Mouse (Mus musculus): ENCODE data around the gene Rhog. TPM values are rescaled to one million over a fixed set of nuclear protein-coding genes. Genes with fewer than 3 reads are reported as not detected.

Rhog gene
- polyA plus RNA-seq (2011; ENCODE audit: insufficient read length, low read depth, missing spikeins): 63.8 and 66.2 TPM in 2 replicates

DNA sequence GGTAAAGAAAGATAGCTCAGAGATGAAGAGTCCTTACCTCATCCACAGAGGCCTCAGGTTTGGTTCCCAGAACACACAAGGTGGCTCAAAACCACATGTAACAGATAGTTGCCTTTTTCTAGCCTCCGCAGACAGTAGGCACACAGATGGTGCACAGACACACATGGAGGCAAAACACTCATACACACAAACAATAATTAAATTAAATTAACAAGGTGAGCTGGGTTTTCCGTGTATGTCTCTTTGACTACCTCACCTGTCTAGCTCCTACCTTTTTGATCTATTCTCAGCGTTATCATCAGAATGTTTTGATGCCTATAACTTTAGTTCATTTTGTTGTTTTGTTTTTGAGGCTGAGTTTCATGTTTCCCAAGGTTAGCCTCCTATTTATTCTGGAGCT, at the start of gene Rhog:
Rhog (minus strand) TSS at position 101 of the 400 bp plus-strand sequence.
- Histone ChIP-seq H3K4me1 (ENCODE audit: control insufficient read depth, insufficient read depth, low read length) (no peaks in the 10 kb centered on the region; the same call in 1 of the 2 replicates), H3K27ac (ENCODE audit: insufficient read depth, low read length) (no peak within 1 kb of the TSS), H3K4me3 (ENCODE audit: insufficient read depth, low read length) (no peak within 1 kb of the TSS)
- TF ChIP-seq CTCF (IDR thresholded peaks at IDR 0.05; ENCODE audit: borderline replicate concordance, insufficient read depth, low read length) (no peak), POLR2A (IDR thresholded peaks at IDR 0.05; ENCODE audit: low read depth, low read length) (no peak)

- no peak for TF ChIP-seq CTCF (IDR thresholded peaks at IDR 0.05; ENCODE audit: borderline replicate concordance, insufficient read depth, low read length)
- no peak for TF ChIP-seq POLR2A (IDR thresholded peaks at IDR 0.05; ENCODE audit: low read depth, low read length)
- H3K27ac ChIP-seq (ENCODE audit: insufficient read depth, low read length): no peak overlapping the region
- H3K4me1 ChIP-seq (ENCODE audit: control insufficient read depth, insufficient read depth, low read length): no peaks in the 10 kb centered on the region
- H3K4me3 ChIP-seq (ENCODE audit: insufficient read depth, low read length): no peak overlapping the region
Measured at GRCm38 (mm10) chr7:102305596-102305995, 49.7 kb upstream of the Rhog start.

- Histone ChIP-seq H3K4me3 (ENCODE audit: insufficient read depth, low read length) (no peak overlapping the region), H3K27ac (ENCODE audit: insufficient read depth, low read length) (no peak overlapping the region), H3K4me1 (ENCODE audit: control insufficient read depth, insufficient read depth, low read length) (no peaks in the 10 kb centered on the region)
- no peak for TF ChIP-seq CTCF (IDR thresholded peaks at IDR 0.05; ENCODE audit: borderline replicate concordance, insufficient read depth, low read length)
- TF ChIP-seq POLR2A (IDR thresholded peaks at IDR 0.05; ENCODE audit: low read depth, low read length): no peak
Measured at GRCm38 (mm10) chr7:102302471-102302870, 46.6 kb upstream of the Rhog start.

GRCm38 (mm10) chr7:102300761-102301160, 44.9 kb upstream of the Rhog start:
- Histone ChIP-seq H3K4me1 (ENCODE audit: control insufficient read depth, insufficient read depth, low read length) (no peaks in the 10 kb centered on the region), H3K27ac (ENCODE audit: insufficient read depth, low read length) (no peak overlapping the region), H3K4me3 (ENCODE audit: insufficient read depth, low read length) (no peak overlapping the region)
- TF ChIP-seq CTCF (IDR thresholded peaks at IDR 0.05; ENCODE audit: borderline replicate concordance, insufficient read depth, low read length) (no peak), POLR2A (IDR thresholded peaks at IDR 0.05; ENCODE audit: low read depth, low read length) (no peak)

DNA sequence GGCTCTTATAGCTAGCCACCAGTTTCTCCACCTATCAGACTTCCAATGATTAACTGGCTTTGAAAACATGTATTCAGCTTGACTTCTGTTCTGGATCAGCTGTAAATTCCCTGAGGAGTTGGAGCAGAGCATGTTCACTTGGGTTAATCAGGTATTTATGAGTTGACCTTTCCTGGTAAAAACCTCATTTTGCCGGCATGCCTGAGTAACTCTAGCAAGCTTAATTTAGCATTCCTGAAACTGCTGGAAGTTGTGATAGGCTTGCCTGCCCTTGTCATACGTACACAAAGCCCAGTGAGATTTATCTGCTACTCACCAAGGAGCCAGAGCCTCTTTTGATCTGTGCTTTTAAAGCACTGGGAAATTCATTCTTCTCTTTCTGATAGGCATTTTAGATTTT, 37.4 kb upstream of the Rhog start:
- Histone ChIP-seq H3K4me3 (ENCODE audit: insufficient read depth, low read length) (no peak overlapping the region), H3K27ac (ENCODE audit: insufficient read depth, low read length) (no peak overlapping the region), H3K4me1 (ENCODE audit: control insufficient read depth, insufficient read depth, low read length) (peaks cover 4% of the 10 kb centered on the region; the same call in 1 of the 2 replicates)
- TF ChIP-seq CTCF (IDR thresholded peaks at IDR 0.05; ENCODE audit: borderline replicate concordance, insufficient read depth, low read length) (no peak), POLR2A (IDR thresholded peaks at IDR 0.05; ENCODE audit: low read depth, low read length) (no peak)

GRCm38 (mm10) chr7:102292228-102292627, 36.4 kb upstream of the Rhog start:
- no peak for TF ChIP-seq CTCF (IDR thresholded peaks at IDR 0.05; ENCODE audit: borderline replicate concordance, insufficient read depth, low read length)
- no peak for TF ChIP-seq POLR2A (IDR thresholded peaks at IDR 0.05; ENCODE audit: low read depth, low read length)
- Histone ChIP-seq H3K4me1 (ENCODE audit: control insufficient read depth, insufficient read depth, low read length) (peaks cover 4% of the 10 kb centered on the region; the same call in 1 of the 2 replicates), H3K27ac (ENCODE audit: insufficient read depth, low read length) (no peak overlapping the region), H3K4me3 (ENCODE audit: insufficient read depth, low read length) (no peak overlapping the region)

DNA sequence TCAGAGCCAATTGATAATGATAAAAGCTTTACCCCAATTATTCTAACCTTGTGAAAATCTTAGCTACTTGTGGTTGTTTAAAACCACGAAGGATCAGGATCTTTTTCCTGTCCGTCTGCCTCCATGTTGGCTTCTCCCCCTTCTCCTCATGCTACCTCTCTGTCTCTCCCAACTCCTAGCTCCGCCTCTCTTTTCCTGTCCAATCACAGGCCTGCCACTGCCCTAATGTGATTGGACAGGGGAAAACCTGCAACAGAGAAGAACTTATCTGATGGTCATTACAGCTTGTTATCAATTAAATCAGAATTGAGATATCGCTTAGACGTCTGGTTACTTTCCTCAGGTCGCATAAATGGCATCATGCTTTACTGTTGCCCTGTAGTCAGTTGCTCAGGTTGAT, 33.6 kb upstream of the Rhog start:
- no peak overlapping the region for H3K4me3 ChIP-seq (ENCODE audit: insufficient read depth, low read length)
- H3K4me1 ChIP-seq (ENCODE audit: control insufficient read depth, insufficient read depth, low read length): peaks cover 4% of the 10 kb centered on the region; the same call in 1 of the 2 replicates
- TF ChIP-seq CTCF (IDR thresholded peaks at IDR 0.05; ENCODE audit: borderline replicate concordance, insufficient read depth, low read length) (no peak), POLR2A (IDR thresholded peaks at IDR 0.05; ENCODE audit: low read depth, low read length) (no peak)
- no peak overlapping the region for H3K27ac ChIP-seq (ENCODE audit: insufficient read depth, low read length)

- TF ChIP-seq CTCF (IDR thresholded peaks at IDR 0.05; ENCODE audit: borderline replicate concordance, insufficient read depth, low read length): no peak
- no peak for TF ChIP-seq POLR2A (IDR thresholded peaks at IDR 0.05; ENCODE audit: low read depth, low read length)
- no peaks in the 10 kb centered on the region for H3K4me1 ChIP-seq (ENCODE audit: control insufficient read depth, insufficient read depth, low read length)
- H3K4me3 ChIP-seq (ENCODE audit: insufficient read depth, low read length): no peak overlapping the region
- no peak overlapping the region for H3K27ac ChIP-seq (ENCODE audit: insufficient read depth, low read length)
Measured at GRCm38 (mm10) chr7:102282261-102282660, 26.4 kb upstream of the Rhog start.

GRCm38 (mm10) chr7:102281403-102281802, 25.5 kb upstream of the Rhog start:
- no peak overlapping the region for H3K27ac ChIP-seq (ENCODE audit: insufficient read depth, low read length)
- TF ChIP-seq CTCF (IDR thresholded peaks at IDR 0.05; ENCODE audit: borderline replicate concordance, insufficient read depth, low read length) (no peak), POLR2A (IDR thresholded peaks at IDR 0.05; ENCODE audit: low read depth, low read length) (no peak)
- no peak overlapping the region for H3K4me3 ChIP-seq (ENCODE audit: insufficient read depth, low read length)
- no peaks in the 10 kb centered on the region for H3K4me1 ChIP-seq (ENCODE audit: control insufficient read depth, insufficient read depth, low read length)

- TF ChIP-seq CTCF (IDR thresholded peaks at IDR 0.05; ENCODE audit: borderline replicate concordance, insufficient read depth, low read length) (no peak), POLR2A (IDR thresholded peaks at IDR 0.05; ENCODE audit: low read depth, low read length) (no peak)
- no peak overlapping the region for H3K27ac ChIP-seq (ENCODE audit: insufficient read depth, low read length)
- no peak overlapping the region for H3K4me3 ChIP-seq (ENCODE audit: insufficient read depth, low read length)
- H3K4me1 ChIP-seq (ENCODE audit: control insufficient read depth, insufficient read depth, low read length): no peaks in the 10 kb centered on the region; the same call in 1 of the 2 replicates
Measured at GRCm38 (mm10) chr7:102272422-102272948, 16.6 kb upstream of the Rhog start.
